Mouse (Mus musculus): Measurements from ENCODE around the gene Tex2.

Gene Tex2

DNA sequence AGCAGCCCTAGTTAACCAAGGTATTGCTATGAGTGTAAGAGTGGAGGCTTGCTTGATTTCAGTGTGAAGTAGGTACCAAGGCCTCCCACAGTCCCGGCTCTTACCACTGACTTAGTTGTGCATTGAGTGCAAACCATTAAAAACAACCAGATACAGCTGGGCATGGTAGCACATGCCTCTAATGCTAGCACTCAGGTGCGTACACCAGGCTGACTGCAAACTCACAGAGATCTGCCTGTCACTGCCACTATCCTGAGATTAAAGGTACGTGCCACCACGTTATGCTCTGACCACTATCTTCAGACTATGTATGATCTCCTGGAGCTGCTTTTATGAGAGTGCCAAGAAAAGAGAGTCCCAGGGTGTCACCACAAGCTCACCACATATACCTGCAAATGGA, 67.1 kb downstream of the Tex2 start:
- in situ Hi-C loops (cut with MboI, MseI) = no loop called here

DNA sequence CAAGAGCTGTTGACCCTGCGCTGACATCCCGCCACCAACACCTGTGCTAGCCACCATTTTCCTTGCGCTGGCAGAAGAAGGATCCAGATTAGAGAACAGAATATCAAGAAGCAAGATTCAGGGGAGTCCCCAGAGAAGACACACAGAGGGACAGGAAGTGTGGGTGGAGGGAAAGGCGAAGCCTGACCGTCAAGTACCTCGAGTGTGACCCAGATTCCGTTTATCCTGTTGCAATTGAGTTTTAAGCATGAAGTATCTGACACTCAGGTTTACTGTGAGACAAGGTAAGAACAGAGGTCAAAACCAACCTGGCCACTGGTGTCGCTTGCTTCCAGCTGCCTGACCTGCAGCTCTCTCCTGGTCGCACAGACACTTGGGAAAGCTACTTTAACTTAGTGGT, 68.3 kb downstream of the Tex2 start:
- in situ Hi-C loops (cut with MboI, MseI) = no loop called here

DNA sequence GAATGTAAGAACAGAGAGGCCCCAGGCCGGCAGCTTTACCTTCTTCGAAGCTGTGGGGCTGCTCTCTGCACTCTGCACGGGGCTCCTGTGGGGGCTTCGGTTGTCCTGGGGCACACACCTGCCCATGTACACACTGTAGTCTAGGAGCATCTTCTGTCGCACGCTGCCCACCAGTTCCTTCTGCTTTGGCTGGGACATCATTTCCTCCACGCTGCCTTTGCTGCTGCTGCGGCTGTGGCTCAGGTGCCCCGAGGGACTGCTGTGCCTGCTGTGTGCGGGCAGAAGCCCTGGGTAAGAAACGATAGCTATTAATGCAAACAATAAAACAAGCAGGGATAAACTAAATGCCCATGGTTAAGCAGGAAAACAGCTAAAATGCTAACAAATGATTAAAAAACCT, 69.1 kb downstream of the Tex2 start:
- in situ Hi-C loops (cut with MboI, MseI) = no loop called here

DNA sequence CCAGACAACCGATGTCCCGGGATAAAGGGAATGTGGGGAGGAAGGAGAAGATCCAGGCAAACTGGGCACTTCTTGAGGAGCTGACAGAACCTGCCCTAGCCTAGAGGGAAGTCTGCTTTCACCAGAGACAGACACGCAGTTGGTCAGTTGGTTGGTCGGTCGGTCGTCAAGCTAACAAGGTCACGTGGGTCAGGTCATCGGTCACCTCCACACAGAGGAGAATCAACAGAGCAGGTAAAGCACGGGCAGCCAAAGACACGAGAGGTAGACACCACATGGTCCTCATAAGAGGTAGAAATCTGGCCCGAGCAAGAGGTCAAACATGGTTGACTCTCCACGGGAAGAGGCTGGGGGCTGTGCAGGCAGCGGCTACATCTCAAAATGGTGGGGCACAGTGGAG, 70.2 kb downstream of the Tex2 start:
- in situ Hi-C loops (cut with MboI, MseI) = no loop called here

DNA sequence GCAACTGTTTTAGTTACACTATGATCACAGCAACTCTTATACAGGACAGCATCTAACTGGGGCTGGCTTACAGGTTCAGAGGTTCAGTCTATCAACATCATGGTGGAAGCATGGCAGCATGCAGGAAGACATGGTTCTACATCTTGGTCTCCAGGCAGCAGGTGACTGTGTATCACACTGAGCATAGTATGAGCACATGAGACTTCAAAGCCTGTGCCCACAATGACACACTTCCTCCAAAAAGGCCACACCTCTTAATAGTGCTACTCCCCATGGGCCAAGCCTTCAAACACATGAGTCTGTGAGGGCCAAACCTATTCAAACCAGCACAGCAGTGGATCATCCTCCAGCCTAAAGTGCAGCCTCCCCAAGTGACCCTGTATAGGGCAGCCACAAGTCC, 70.8 kb downstream of the Tex2 start:
- in situ Hi-C loops (cut with MboI, MseI) = no loop called here

DNA sequence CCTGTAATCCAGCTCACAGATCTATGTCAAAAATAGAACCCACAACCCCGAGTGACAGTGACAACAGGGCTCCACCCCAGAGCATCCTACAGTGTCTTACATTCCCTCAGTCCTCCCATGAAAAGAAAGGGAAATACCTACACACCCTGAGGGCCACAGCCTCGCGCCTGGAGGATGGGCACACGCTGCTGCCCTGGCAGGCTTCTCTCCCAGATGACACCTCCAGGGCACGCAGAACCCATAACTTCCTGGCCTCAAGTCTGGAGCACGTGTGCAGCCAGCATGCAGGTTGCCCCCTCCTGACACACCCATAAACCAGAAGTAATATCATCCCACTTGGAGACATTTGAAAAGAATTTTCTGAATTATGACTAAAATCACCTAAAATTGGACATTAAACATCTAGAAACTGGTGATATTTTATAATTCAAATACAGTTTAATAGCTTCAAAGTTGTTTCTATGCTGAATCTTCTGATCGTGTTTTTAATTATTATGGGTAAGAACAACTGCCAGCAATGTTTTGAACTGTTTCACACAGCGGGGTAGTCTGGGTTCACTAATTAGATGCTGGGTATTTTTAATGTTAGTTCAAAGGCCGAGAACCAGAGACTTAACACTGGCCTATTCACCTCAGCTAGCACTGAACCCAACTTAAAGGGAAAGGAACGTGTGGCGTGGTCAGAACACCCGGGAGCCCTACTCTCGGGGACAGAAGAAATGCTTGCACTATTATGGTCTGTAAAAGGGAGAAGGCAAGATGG, 72.5 kb downstream of the Tex2 start:
- in situ Hi-C loops (cut with MboI, MseI) = no loop called here

DNA sequence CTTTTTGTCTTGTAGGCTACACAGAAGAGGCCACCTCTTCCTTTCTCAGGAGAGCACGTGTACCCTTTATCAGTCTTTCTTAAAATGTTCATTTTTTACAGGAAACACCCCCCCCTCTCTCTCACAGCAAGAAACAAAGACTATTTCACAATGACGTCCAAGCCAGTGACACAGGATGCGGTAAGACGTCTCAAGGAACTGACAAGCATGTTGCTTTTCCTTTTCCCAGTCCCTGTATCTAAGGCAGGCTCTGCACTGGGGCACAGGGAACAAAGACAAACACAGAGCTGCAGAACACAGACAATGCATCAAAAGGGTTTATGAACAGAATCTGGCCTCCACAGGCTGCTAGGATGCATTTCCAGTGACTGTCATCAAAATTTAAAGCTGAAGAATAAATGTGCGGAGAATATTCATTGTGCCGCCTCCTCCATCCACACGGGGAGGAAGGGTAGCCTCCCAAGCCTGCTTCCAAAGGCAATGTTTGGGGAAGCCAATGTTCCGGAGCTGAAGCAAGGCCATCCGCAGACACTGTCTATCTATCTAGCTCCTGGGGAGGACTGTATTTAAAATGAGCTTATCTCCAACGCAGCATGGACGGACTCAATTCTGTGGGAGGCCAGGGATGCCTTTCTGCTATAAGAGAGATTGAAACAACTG, 76.8 kb downstream of the Tex2 start:
- in situ Hi-C loops (cut with MboI, MseI) = no loop called here

DNA sequence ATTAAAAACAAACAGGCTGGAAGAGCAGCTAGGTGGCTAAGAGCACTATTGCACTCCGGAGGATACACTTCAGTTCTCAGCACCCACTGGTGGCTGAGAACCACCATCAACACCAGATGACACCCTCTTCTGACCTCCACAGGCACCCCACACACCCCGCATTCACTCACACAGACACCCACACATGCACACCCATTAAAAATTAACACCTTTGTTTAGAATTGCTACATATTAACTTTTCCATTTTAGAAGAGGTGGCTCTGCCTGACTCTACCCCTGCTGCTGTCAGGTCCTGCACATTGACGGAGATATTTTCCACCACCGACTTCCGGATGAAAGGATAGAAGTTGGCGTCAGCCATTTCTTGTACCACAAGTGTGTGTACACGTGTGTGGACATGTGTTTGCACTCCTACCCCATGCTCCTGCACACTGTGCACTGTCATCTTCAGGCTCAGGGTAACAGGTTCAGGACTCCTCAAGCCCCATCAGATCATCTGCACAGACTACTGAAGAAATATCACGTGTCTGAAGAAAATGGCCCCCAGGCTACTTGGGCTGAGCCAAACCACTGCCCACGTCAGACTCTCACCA, 77.5 kb downstream of the Tex2 start:
- in situ Hi-C loops (cut with MboI, MseI) = no loop called here

DNA sequence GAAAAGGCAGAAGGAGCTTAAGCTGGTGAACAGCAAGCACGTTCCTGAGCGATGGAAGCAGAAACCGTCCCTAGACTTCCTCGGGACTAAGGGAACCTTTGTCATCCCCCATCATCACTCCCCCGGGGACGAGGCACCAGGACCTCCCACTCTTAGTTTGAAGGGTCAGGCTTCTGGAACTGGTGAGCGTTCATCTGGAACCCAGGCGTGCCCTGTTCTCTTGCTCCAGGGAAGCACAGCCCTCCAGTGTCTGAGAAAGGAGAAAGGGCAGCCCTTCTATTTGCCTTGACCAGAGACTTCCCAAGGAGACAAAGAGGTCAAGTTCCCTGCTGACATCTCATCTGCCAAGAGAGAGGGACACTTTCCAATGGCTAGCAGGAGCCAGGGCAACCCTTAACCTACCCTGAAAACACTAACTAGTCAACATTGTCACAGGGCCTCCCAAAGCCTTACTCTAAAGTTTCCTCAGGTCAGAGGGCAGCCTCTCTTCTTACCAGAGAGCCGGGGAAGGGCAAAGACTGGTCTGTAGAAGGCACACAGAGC, 80.9 kb downstream of the Tex2 start:
- in situ Hi-C loops (cut with MboI, MseI) = no loop called here

GRCm38 (mm10) chr11:106529786-106530185, 83.4 kb downstream of the Tex2 start:
- in situ Hi-C loops (cut with MboI, MseI) = loop anchor here (5.0 kb wide), 1 partner anchor 43 kb away; no protein-coding TSS in a partner anchor

DNA sequence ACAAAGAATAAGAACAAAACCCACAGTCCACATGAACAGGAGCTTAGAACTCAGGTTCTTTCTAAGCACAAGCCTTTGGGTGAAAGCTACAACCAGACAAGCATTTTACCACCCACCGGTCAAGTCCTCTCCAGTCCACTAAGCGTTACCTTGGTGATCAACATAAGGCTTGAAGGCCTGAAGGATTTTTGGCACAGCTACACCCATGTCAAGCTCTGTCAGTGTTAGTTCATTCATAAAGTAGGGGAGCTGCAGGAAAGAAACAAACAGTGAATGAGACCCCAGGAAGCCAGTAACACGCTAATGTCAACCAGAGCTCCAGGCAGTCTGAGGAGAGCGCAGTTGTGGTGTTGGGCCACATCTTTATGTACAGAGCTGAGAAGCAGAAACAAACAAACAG, 84.1 kb downstream of the Tex2 start:
- in situ Hi-C loops (cut with MboI, MseI) = loop anchor here (5.0 kb wide), 1 partner anchor 43 kb away; no protein-coding TSS in a partner anchor

- in situ Hi-C loops (cut with MboI, MseI) = loop anchor here (5.0 kb wide), 1 partner anchor 44 kb away; no protein-coding TSS in a partner anchor
These were observed 85.3 kb downstream of the Tex2 start for GRCm38 (mm10) chr11:106527926-106528325.

DNA sequence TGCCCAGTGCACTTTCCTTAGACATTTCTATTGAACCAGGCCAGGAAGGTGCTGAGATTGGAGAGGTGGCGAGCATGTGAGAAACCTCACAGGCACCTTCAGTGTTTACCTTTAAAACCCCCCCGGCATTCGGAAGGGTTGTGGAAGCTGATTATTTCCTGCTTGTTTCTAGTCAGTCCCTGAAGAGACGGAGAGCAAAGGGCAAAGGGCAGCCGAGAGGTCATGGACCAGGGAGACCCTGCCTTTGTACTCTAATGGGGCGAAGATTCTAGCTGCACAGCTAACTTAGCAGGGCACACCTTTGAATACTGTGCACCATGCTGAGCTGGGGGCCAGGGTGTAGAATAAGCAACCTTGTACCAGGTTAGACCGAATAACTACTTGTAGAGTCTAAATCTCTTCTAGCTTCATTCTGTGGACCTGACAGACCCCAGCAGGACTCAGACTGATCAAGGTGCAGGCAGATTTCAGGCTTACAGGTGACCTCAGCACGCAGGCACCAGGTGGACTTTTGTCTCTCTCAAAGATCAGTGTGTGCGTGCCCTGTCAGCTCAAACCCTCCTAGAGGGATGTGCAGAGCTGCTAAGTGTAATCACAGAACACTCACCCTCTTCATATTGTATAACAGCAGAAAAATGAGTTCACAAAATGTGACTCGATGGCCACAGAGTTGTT, 85.9 kb downstream of the Tex2 start:
- in situ Hi-C loops (cut with MboI, MseI) = loop anchor here (5.0 kb wide), 1 partner anchor 45 kb away; no protein-coding TSS in a partner anchor

DNA sequence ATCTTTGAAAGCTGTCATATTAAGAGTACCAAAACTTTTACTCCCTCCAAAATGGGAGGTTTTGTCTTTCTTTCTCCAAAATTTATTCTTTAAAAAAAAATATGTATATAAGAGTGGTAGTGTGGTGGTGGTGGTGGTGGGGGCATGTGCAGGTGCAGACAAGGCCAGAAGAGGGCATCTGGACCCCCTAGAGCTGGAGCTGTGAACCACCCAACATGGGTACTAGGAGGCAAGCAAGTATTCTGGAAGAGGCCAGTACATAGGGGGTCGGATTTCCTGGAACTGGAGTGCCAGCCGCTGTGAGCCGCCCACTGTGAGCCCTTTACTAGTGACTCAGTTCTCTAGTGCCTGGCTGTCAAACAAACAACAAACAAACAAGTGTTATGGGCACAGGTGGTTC, 90.7 kb downstream of the Tex2 start:
- in situ Hi-C loops (cut with MboI, MseI) = loop anchor here (25.0 kb wide), 1 partner anchor 115 kb away; no protein-coding TSS in a partner anchor

- in situ Hi-C loops (cut with MboI, MseI) = loop anchor here (25.0 kb wide), 1 partner anchor 116 kb away; no protein-coding TSS in a partner anchor
These were observed 91.6 kb downstream of the Tex2 start for GRCm38 (mm10) chr11:106521612-106522011.

DNA sequence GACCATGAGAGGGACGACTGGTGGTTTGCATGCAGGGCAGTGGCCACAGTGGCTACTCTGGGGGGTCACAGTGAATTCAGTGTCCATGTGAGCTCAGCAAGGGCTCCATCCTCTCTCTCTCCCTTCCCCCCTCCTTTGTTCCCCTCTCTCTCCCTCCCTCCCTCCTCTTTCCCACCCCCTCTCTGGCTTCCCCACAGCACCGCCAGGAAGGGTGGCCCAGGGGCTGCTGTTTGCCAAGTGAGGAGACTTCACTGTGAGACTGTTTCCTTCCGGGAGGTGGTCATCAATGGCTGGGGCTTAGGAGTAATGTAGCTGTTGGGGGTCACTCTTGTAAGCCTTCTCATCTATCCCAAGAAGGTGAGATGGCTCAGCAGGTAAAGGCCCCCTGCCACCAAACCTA, 92.8 kb downstream of the Tex2 start:
- in situ Hi-C loops (cut with MboI, MseI) = loop anchor here (25.0 kb wide), 1 partner anchor 117 kb away; no protein-coding TSS in a partner anchor

DNA sequence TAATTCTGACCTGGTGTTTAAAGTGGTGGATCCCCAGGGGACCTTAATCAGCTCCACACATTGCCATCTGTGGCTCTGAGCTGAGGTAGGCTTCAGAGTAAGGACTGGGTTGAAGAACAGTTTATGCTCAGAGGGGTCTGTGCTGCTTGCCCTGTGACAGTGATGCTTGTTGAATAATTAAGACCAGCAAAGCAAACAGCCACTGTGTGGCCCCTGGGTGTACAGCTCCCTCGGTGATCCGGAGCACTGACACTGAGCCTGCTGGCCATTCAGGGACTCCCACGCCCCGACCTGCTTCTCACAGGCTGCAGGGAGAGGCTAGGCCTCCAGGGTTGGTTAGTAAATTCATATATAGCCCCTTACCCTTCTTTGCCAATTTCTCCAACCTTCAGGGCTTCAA, 93.7 kb downstream of the Tex2 start:
- in situ Hi-C loops (cut with MboI, MseI) = loop anchor here (25.0 kb wide), 1 partner anchor 118 kb away; no protein-coding TSS in a partner anchor

- in situ Hi-C loops (cut with MboI, MseI) = loop anchor here (25.0 kb wide), 1 partner anchor 119 kb away; no protein-coding TSS in a partner anchor
These were observed 94.8 kb downstream of the Tex2 start for GRCm38 (mm10) chr11:106518391-106518790.

- in situ Hi-C loops (cut with MboI, MseI) = loop anchor here (25.0 kb wide), 1 partner anchor 122 kb away; no protein-coding TSS in a partner anchor
These were observed 98.0 kb downstream of the Tex2 start for GRCm38 (mm10) chr11:106515079-106515745.

GRCm38 (mm10) chr11:106514446-106514845, 98.8 kb downstream of the Tex2 start:
- in situ Hi-C loops (cut with MboI, MseI) = loop anchor here (25.0 kb wide), 1 partner anchor 123 kb away; no protein-coding TSS in a partner anchor

DNA sequence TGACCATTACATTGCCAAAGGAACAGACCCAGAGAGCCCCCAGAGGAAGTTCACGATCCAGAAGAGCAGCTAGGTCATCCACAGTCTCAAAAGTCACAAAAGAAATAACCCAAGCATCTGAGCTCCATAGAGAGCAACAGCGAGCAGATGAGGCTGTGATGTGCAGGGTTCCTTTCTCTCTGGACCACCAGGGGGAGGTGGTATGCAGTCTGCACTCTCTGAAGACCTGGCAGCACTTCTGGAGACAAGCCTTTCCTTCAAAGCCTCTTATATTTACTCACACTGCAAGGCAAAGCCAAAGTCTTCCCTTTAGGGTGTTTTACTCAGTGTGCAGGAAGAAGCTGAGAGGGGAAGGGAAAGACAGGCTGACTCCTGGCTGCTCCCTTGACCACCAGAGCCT, 100.1 kb downstream of the Tex2 start:
- in situ Hi-C loops (cut with MboI, MseI) = loop anchor here (25.0 kb wide), 1 partner anchor 124 kb away; no protein-coding TSS in a partner anchor

Data from regulatory T cell (primary cell).